Mouse (Mus musculus) stomach, postnatal 0 days (tissue): ENCODE measurements around the gene Gm14548.
"Not testable (repeated sequence)": the region's sequence is repeated elsewhere in the genome, so short reads cannot be mapped to it uniquely, and the experiment has no call there.

Experiments used
- CTCF ChIP-seq: IDR thresholded peaks from 2 replicates; pipeline ENCODE4 v1.5.1; 2016; ENCODE audit warnings: antibody characterized with exemption, low read depth, mild to moderate bottlenecking, moderate library complexity
- EP300 ChIP-seq: optimal IDR thresholded peaks from 2 replicates; pipeline ENCODE3; 2016; ENCODE audit warnings: antibody characterized with exemption

DNA sequence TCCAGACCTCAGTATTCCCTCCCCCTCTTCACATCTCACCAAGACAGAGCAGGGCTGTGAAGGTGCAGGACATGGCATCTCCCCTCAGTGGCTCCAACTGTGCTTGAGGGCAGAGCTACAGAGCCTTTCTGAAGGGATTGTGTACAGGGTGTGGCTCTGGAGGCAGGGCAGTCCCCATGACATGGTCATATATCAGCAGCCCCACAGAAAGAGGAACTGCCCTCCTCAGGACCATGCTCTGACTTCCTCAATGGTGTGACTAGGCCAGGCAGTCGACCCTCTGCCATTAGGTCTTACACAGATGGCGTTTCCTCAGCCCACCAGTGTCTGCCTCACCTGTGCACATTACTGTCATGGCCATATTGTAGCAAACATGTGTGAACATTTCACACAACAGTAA is 53.0 kb downstream of the Gm14548 start, which contains the start of gene Pira2:
- TF ChIP-seq CTCF, EP300: not testable (repeated sequence)
